Mouse (Mus musculus) heart, embryonic 16.5 days (tissue): ENCODE results near the gene Ghitm. TPM values are rescaled to one million over a fixed set of nuclear protein-coding genes. Genes with fewer than 3 reads are reported as not detected.

Source experiments
- ATAC-seq: fragments of 200-750 bp; cut with Nextera tagmentation; replicated peaks from 2 replicates; pipeline ENCODE4 v1.8.0; 2017; ENCODE audit warnings: moderate number of reproducible peaks; ENCODE audit not compliant: insufficient read depth, low FRiP score; ENCODE audit errors: extremely low read depth
- H3K27ac ChIP-seq: fragments of 300-500 bp; sonication (generic); 2 replicates; pipeline ENCODE4 v1.5.1; 2014; ENCODE audit warnings: mild to moderate bottlenecking, low read length, control low read depth, moderate library complexity
- H3K27me3 ChIP-seq: fragments of 300-500 bp; sonication (generic); 2 replicates; pipeline ENCODE4 v1.6.1; 2014; ENCODE audit warnings: low read length, mixed read lengths; ENCODE audit not compliant: control insufficient read depth, insufficient read depth
- H3K36me3 ChIP-seq: fragments of 300-500 bp; sonication (generic); 2 replicates; pipeline ENCODE4 v1.6.1; 2014; ENCODE audit not compliant: control insufficient read depth, insufficient read depth
- H3K4me1 ChIP-seq: fragments of 300-500 bp; sonication (generic); 2 replicates; pipeline ENCODE4 v1.6.1; 2014; ENCODE audit warnings: low read length, mixed read lengths; ENCODE audit not compliant: control insufficient read depth, insufficient read depth
- H3K4me2 ChIP-seq: fragments of 300-500 bp; sonication (generic); 2 replicates; pipeline ENCODE4 v1.6.1; 2014; ENCODE audit warnings: low read depth, mild to moderate bottlenecking, control low read depth, low read length
- H3K4me3 ChIP-seq: fragments of 300-500 bp; sonication (generic); 2 replicates; pipeline ENCODE4 v1.5.1; 2014; ENCODE audit warnings: mild to moderate bottlenecking, control low read depth, low read length
- H3K9ac ChIP-seq: fragments of 300-500 bp; sonication (generic); 2 replicates; pipeline ENCODE4 v1.6.1; 2014; ENCODE audit warnings: low read length, control low read depth
- H3K9me3 ChIP-seq: fragments of 300-500 bp; sonication (generic); replicated peaks from 2 replicates; pipeline ENCODE4 v1.6.1; 2016; ENCODE audit warnings: low read length; ENCODE audit not compliant: control insufficient read depth
- WGBS: fragments of 180-500 bp; shearing (Covaris S2); extraction: QIAGEN DNeasy Blood & Tissue Kit; methylation state at CpG from one replicate; pipeline ENCODE4 v1.1.7; 2014; 5-methylcytosine and 5-hydroxymethylcytosine counted together
- polyA plus RNA-seq: library from polyadenylated mRNA; unstranded; fragments of >200 nt; fragmentation: Nextera tagmentation; extraction: Ambion mirVana; gene quantifications from 2 replicates; pipeline ENCODE4 v1.2.1, GENCODE M21; 2015

Ghitm gene
- polyA plus RNA-seq, 1 experiment from 2014 or later = 423 TPM

DNA sequence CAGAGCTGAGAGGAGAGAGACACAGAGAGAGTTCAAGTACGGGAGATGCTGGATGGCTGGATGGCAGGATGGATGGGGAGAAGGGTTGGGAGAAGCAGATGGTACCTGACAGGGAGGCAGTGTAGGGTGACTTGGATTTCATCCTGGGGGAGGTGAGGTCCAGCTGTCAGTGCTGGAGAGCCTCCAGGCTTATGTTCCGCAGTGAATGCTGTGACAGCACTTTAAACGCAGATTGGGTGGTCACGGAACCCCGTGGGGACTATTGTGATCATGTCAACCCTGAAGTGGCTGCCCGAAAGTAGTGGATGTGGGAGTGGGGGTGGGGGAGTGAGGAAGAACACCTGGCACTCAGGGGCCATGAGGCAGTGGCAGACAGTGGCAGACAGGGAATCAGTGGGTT is 40.6 kb downstream of the Ghitm start:
- Histone ChIP-seq H3K9ac (no peak overlapping the region), H3K4me2 (no peak overlapping the region), H3K4me3 (no peak overlapping the region), H3K4me1 (peaks cover 5% of the 10 kb centered on the region; the same call in 1 of the 2 replicates), H3K27me3 (peaks cover 28% of the 10 kb centered on the region), H3K27ac (no peak overlapping the region), H3K36me3 (no peaks in the 10 kb centered on the region), H3K9me3 (no peaks in the 10 kb centered on the region)
- ATAC-seq = no peak
- 70% methylated on average over 6 of the region's 6 CpGs for WGBS

DNA sequence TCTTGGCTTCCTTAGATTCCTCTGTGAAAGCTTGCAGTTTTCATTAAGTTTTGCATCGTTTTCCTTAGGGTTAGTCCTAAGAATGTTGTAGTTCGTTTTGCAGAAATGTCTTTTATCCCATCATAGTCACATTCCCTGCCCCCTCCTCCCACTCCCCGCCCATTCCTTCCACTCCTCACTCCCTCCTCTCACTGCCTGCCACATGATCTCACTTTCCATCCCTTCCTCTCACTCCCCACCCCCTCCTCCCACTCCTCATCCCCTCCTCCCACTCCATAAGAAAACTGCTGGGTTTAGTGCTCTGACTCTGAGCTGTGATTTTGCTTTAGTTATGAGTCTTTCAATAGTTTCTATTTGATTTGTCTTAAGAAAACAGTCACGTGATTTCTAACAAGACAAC is 51.3 kb downstream of the Ghitm start:
- Histone ChIP-seq H3K27me3 (no peaks in the 10 kb centered on the region), H3K36me3 (no peaks in the 10 kb centered on the region), H3K9ac (no peak overlapping the region), H3K4me1 (no peaks in the 10 kb centered on the region), H3K9me3 (no peaks in the 10 kb centered on the region), H3K4me3 (no peak overlapping the region), H3K4me2 (no peak overlapping the region), H3K27ac (no peak overlapping the region)
- ATAC-seq = no peak
- 19% methylated on average over 4 of the region's 4 CpGs for WGBS

DNA sequence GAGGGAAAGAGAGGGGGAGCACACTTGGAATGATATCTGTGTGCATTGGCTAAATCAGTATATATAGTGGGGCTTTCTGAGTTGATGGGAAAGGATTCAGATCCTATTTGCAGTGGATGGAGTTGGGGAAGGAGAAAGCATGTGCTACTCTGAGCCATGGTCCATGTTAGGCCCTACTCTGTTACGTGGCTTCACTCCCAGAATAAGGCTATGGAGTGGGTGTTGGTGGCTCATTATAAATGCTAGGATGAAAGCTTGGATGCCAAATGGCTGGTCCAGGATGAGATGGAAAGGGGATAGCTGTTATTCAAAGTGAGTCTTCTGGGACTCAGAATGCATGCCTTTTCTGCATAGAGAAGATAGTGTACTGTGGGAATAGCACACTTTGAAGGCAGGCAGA is 54.3 kb downstream of the Ghitm start:
- ATAC-seq = no peak
- H3K27ac ChIP-seq = no peak overlapping the region
- H3K27me3 ChIP-seq = no peaks in the 10 kb centered on the region

More for the DNA sequence above, 54.3 kb downstream of the Ghitm start:
- H3K9ac ChIP-seq = no peak overlapping the region
- no peaks in the 10 kb centered on the region for H3K9me3 ChIP-seq
- no peaks in the 10 kb centered on the region for H3K4me1 ChIP-seq
- H3K4me2 ChIP-seq = no peak overlapping the region
- H3K4me3 ChIP-seq = no peak overlapping the region
- WGBS = 76% methylated on average over 1 of the region's 1 CpGs
- H3K36me3 ChIP-seq = no peaks in the 10 kb centered on the region

Other genes with a start within 250 kb of the Ghitm start
- gene Ccser2, start 166.5 kb downstream of the Ghitm start, polyA plus RNA-seq = 58.2 and 61.7 TPM in 2 replicates
- not detected in 2 replicates for gene Rgr, start 86.3 kb downstream of the Ghitm start, polyA plus RNA-seq
- not detected in 2 replicates for gene Lrit1, start 80.4 kb downstream of the Ghitm start, polyA plus RNA-seq
- gene Lrit2, start 67.3 kb downstream of the Ghitm start, polyA plus RNA-seq = not detected in 2 replicates
- gene Cdhr1, start 36.9 kb downstream of the Ghitm start, polyA plus RNA-seq = 0.50 and 0.64 TPM in 2 replicates
- 1.6 and 2.4 TPM in 2 replicates for gene 2610528A11Rik, start 21.2 kb downstream of the Ghitm start, polyA plus RNA-seq